Mouse (Mus musculus) olfactory bulb, adult 2 months (tissue): ENCODE measurements around the gene Ifngr1.

ENCODE experiments used
- CTCF ChIP-seq: fragments of 200-500 bp; IDR thresholded peaks from 2 replicates; pipeline ENCODE4 v1.5.1; 2012; ENCODE audit warnings: low read depth, mild to moderate bottlenecking, low read length, moderate library complexity; ENCODE audit not compliant: insufficient read depth
- POLR2A ChIP-seq: fragments of 200-500 bp; IDR thresholded peaks from 2 replicates; pipeline ENCODE4 v1.6.1; 2012; ENCODE audit warnings: mild to moderate bottlenecking, low read depth, low read length, moderate library complexity; ENCODE audit not compliant: insufficient read depth

DNA sequence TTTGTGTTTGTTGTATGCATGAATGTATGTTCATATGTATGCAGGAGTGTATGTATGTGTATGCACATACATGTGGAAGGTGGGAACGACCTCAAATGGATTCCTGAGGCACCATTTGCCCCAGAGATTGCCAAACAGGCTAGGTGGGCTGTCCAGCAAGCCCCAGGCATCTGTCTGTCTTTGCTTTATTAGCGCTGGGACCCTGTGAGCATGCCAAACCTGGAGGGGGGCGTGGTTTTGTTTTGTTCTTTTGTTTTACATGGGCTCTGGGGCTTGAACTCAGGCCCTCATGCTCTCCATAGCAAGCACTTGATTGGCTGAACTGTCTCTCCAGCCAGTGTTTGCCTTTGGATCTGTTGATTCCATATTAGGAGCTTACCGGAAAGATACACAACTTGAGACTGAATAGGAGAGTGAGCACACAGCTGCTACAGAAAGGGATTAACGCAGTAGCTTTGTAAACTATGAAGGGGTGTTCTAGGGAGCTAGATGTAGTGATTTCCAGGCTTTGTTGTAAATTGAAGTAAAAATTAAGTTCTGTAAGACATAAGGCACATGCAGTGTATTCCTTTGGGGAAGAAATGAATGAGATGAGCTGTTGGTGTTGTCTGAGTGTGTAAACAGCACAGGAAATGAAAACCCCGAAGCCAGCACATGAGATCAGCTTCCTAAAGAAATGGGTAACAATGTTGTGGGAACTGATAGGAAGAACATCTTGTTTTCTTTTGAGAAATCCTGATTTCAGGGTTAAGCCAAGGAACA lies 7.8 kb downstream of the Ifngr1 start:
- TF ChIP-seq CTCF (no peak), POLR2A (no peak)
